Mouse (Mus musculus): ENCODE data around the gene Smarcd3. TPM values are rescaled to one million over a fixed set of nuclear protein-coding genes. Genes with fewer than 3 reads are reported as not detected.

The Smarcd3 gene
- 74.2 and 103 TPM in 2 replicates for polyA plus RNA-seq (2012; rRNA removed)

GRCm38 (mm10) chr5:24623986-24624821 lies at the start of gene Smarcd3:
TSS of gene Smarcd3 (minus strand) at chr5:24624411.

GRCm38 (mm10) chr5:24586547-24587199 lies 37.5 kb downstream of the Smarcd3 start, which contains the start of gene Chpf2:
TSS of gene Chpf2 (plus strand) at chr5:24586741.

GRCm38 (mm10) chr5:24577183-24577929 lies 46.9 kb downstream of the Smarcd3 start, which contains the start of gene Abcf2:
TSS of gene Abcf2 (minus strand) at chr5:24577467.

GRCm38 (mm10) chr5:24556709-24557108 lies 67.5 kb downstream of the Smarcd3 start, which contains the start of gene 4931409K22Rik:
TSS of gene 4931409K22Rik (minus strand) at chr5:24556809.

Other genes with a start within 250 kb of the Smarcd3 start
- 5.5 and 13.3 TPM in 2 replicates for gene Atg9b, start 232.3 kb downstream of the Smarcd3 start, polyA plus RNA-seq (2012; rRNA removed)
- gene Abcb8, start 230.7 kb downstream of the Smarcd3 start, polyA plus RNA-seq (2012; rRNA removed) = 83.5 and 96.0 TPM in 2 replicates
- gene Asic3, start 211.0 kb downstream of the Smarcd3 start, polyA plus RNA-seq (2012; rRNA removed) = 1.0 and 1.2 TPM in 2 replicates
- 117 and 118 TPM in 2 replicates for gene Cdk5, start 200.9 kb downstream of the Smarcd3 start, polyA plus RNA-seq (2012; rRNA removed)
- 124 and 127 TPM in 2 replicates for gene Slc4a2, start 200.6 kb downstream of the Smarcd3 start, polyA plus RNA-seq (2012; rRNA removed)
- 290 and 311 TPM in 2 replicates for gene Fastk, start 179.1 kb downstream of the Smarcd3 start, polyA plus RNA-seq (2012; rRNA removed)
- gene Tmub1, start 176.6 kb downstream of the Smarcd3 start, polyA plus RNA-seq (2012; rRNA removed) = 68.9 and 72.3 TPM in 2 replicates
- gene Agap3, start 172.2 kb downstream of the Smarcd3 start, polyA plus RNA-seq (2012; rRNA removed) = 143 and 150 TPM in 2 replicates
- 0.03 and 0.07 TPM in 2 replicates for gene Gbx1, start 97.2 kb downstream of the Smarcd3 start, polyA plus RNA-seq (2012; rRNA removed)
- 2.6 and 5.2 TPM in 2 replicates for gene Asb10, start 83.4 kb downstream of the Smarcd3 start, polyA plus RNA-seq (2012; rRNA removed)
- gene 4931409K22Rik, start 67.6 kb downstream of the Smarcd3 start, polyA plus RNA-seq (2012; rRNA removed) = not detected in 2 replicates
- gene Abcf2, start 46.9 kb downstream of the Smarcd3 start, polyA plus RNA-seq (2012; rRNA removed) = 77.2 and 82.0 TPM in 2 replicates
- 52.7 and 74.0 TPM in 2 replicates for gene Chpf2, start 37.7 kb downstream of the Smarcd3 start, polyA plus RNA-seq (2012; rRNA removed)
- gene Nub1, start 61.1 kb upstream of the Smarcd3 start, polyA plus RNA-seq (2012; rRNA removed) = 54.0 and 57.7 TPM in 2 replicates
- gene Wdr86, start 106.3 kb upstream of the Smarcd3 start, polyA plus RNA-seq (2012; rRNA removed) = 16.6 and 22.1 TPM in 2 replicates
- gene Crygn, start 133.6 kb upstream of the Smarcd3 start, polyA plus RNA-seq (2012; rRNA removed) = not detected in 2 replicates
- gene Rheb, start 218.2 kb upstream of the Smarcd3 start, polyA plus RNA-seq (2012; rRNA removed) = 35.3 and 43.9 TPM in 2 replicates

All from ovary, adult 2 months (tissue).